Mouse (Mus musculus) stomach, embryonic 16.5 days (tissue): ENCODE results near the gene Krtap16-1. TPM values are rescaled to one million over a fixed set of nuclear protein-coding genes. Genes with fewer than 3 reads are reported as not detected.

Experiments
- polyA plus RNA-seq: library from polyadenylated mRNA; unstranded; fragments of >200 nt; fragmentation: Nextera tagmentation; extraction: Ambion mirVana; gene quantifications from 2 replicates; pipeline ENCODE4 v1.2.1, GENCODE M21; 2015

The Krtap16-1 gene
- polyA plus RNA-seq, 1 experiment from 2014 or later: not detected

Other genes starting within 250 kb of the Krtap16-1 start
- gene Gm11595, start 213.7 kb downstream of the Krtap16-1 start, polyA plus RNA-seq: not detected in 2 replicates
- gene Krtap4-8, start 205.9 kb downstream of the Krtap16-1 start, polyA plus RNA-seq: not detected in 2 replicates
- gene Krtap4-9, start 201.4 kb downstream of the Krtap16-1 start, polyA plus RNA-seq: not detected in 2 replicates
- not detected in 2 replicates for gene Gm11596, start 193.1 kb downstream of the Krtap16-1 start, polyA plus RNA-seq
- gene Gm11569, start 187.7 kb downstream of the Krtap16-1 start, polyA plus RNA-seq: not detected in 2 replicates
- not detected in 2 replicates for gene Gm11554, start 182.2 kb downstream of the Krtap16-1 start, polyA plus RNA-seq
- not detected in 2 replicates for gene Krtap4-13, start 176.7 kb downstream of the Krtap16-1 start, polyA plus RNA-seq
- gene Gm11564, start 170.9 kb downstream of the Krtap16-1 start, polyA plus RNA-seq: not detected in 2 replicates
- not detected in 2 replicates for gene 2300003K06Rik, start 148.5 kb downstream of the Krtap16-1 start, polyA plus RNA-seq
- not detected in 2 replicates for gene Krtap4-16, start 135.0 kb downstream of the Krtap16-1 start, polyA plus RNA-seq
- not detected in 2 replicates for gene Gm11568, start 128.7 kb downstream of the Krtap16-1 start, polyA plus RNA-seq
- gene Gm11559, start 122.1 kb downstream of the Krtap16-1 start, polyA plus RNA-seq: not detected in 2 replicates
- gene Krtap9-1, start 113.2 kb downstream of the Krtap16-1 start, polyA plus RNA-seq: not detected in 2 replicates
- gene Gm11567, start 107.4 kb downstream of the Krtap16-1 start, polyA plus RNA-seq: not detected in 2 replicates
- not detected in 2 replicates for gene Krtap31-1, start 78.7 kb downstream of the Krtap16-1 start, polyA plus RNA-seq
- not detected in 2 replicates for gene Gm11565, start 71.8 kb downstream of the Krtap16-1 start, polyA plus RNA-seq
- gene Krtap31-2, start 50.3 kb downstream of the Krtap16-1 start, polyA plus RNA-seq: not detected in 2 replicates
- gene Krtap9-5, start 38.1 kb downstream of the Krtap16-1 start, polyA plus RNA-seq: not detected in 2 replicates
- gene Krtap29-1, start 7.5 kb downstream of the Krtap16-1 start, polyA plus RNA-seq: not detected in 2 replicates
- not detected in 2 replicates for gene Krtap17-1, start 7.4 kb upstream of the Krtap16-1 start, polyA plus RNA-seq
- gene Krt33a, start 29.6 kb upstream of the Krtap16-1 start, polyA plus RNA-seq: 0.23 and 0.34 TPM in 2 replicates
- gene Krt33b, start 43.3 kb upstream of the Krtap16-1 start, polyA plus RNA-seq: 0.30 TPM in 1 of 2 replicates, not detected in the other
- 3.2 and 4.2 TPM in 2 replicates for gene Krt34, start 55.0 kb upstream of the Krtap16-1 start, polyA plus RNA-seq
- 0.74 and 0.81 TPM in 2 replicates for gene Krt31, start 64.0 kb upstream of the Krtap16-1 start, polyA plus RNA-seq
- 0.24 and 0.40 TPM in 2 replicates for gene Krt32, start 101.6 kb upstream of the Krtap16-1 start, polyA plus RNA-seq
- gene Krt35, start 109.6 kb upstream of the Krtap16-1 start, polyA plus RNA-seq: 0.76 and 1.5 TPM in 2 replicates
- 0.44 and 0.75 TPM in 2 replicates for gene Krt36, start 119.0 kb upstream of the Krtap16-1 start, polyA plus RNA-seq
- 1,856 and 2,859 TPM in 2 replicates for gene Krt13, start 135.0 kb upstream of the Krtap16-1 start, polyA plus RNA-seq
- gene Krt15, start 149.3 kb upstream of the Krtap16-1 start, polyA plus RNA-seq: 1,477 and 1,759 TPM in 2 replicates
- 1,141 and 1,514 TPM in 2 replicates for gene Krt19, start 162.1 kb upstream of the Krtap16-1 start, polyA plus RNA-seq
- not detected in 2 replicates for gene Krt9, start 206.6 kb upstream of the Krtap16-1 start, polyA plus RNA-seq
- gene Krt14, start 221.0 kb upstream of the Krtap16-1 start, polyA plus RNA-seq: 46.4 and 67.1 TPM in 2 replicates